Mouse (Mus musculus): ENCODE data around the gene Cdkn1a.

DNA sequence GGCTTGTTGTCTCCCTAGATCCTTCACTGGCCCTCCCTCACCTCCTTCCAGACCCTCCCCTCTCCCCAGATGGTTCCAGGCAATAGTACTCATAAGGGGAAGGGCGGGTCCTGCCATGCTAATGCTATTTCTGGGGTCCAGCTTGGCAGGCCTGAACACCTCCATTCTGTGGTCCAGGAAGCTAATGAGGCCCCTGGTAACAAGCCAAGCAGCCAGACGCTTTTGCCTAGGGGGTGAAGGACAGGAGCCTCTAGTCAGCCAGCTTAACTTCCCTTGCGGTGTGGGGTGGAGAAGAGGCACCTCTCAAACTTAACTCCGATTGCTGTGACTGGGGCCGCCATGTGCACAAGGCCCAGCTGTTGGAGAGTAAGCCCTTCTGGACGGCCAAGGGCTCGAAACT lies 59.0 kb downstream of the Cdkn1a start:
- TF ChIP-seq POLR2A (IDR thresholded peaks at IDR 0.05; ENCODE audit: insufficient read depth, low read depth, low read length), result no peak
- no peak for TF ChIP-seq CTCF (IDR thresholded peaks at IDR 0.05; ENCODE audit: insufficient read depth, low read depth, low read length)

Measured in olfactory bulb, adult 2 months (tissue).